Mouse (Mus musculus) left cerebral cortex, postnatal 10 days (tissue): ENCODE results near the gene Tmem63a. TPM values are rescaled to one million over a fixed set of nuclear protein-coding genes. Genes with fewer than 3 reads are reported as not detected.

Experiments
- DNase-seq, 2 experiments: peaks; one replicate each; pipeline ENCODE4 v3.0.0; 2021 to 2022; ENCODE audit warnings: low spot score in 2 of 2, mixed read lengths in 1 of 2; ENCODE audit errors: extremely low spot score in 1 of 2
- intact Hi-C: fragments of 180-260 bp; cut with DNase I; formaldehyde crosslinking; loops from one replicate; pipeline ENCODE4 v1.15.1; 2025
- total RNA-seq, 2 experiments: library from RNA; stranded (reverse); gene quantifications; 2 replicates each; pipeline ENCODE4 v1.2.3; 2021

The Tmem63a gene
- total RNA-seq, 2 experiments from 2014 or later, result 4.2 to 5.3 TPM

GRCm38 (mm10) chr1:181016532-181017131 is 74.5 kb downstream of the Tmem63a start:
- peak; percentile 44 to 89 for DNase-seq
- intact Hi-C loops, result no loop called here

- intact Hi-C loops, result no loop called here
- DNase-seq, result peak; percentile 37 to 77
Observed at GRCm38 (mm10) chr1:181017212-181017711, 75.1 kb downstream of the Tmem63a start.

GRCm38 (mm10) chr1:181017890-181018420 is 75.8 kb downstream of the Tmem63a start:
- no peak for DNase-seq
- intact Hi-C loops, result no loop called here

GRCm38 (mm10) chr1:181020756-181021487 is 78.8 kb downstream of the Tmem63a start, which contains the start of gene Ephx1:
Gene Ephx1 (minus strand): TSS chr1:181020904.
- intact Hi-C loops, result no loop called here
- no peak for DNase-seq

GRCm38 (mm10) chr1:181021488-181021865 is 79.3 kb downstream of the Tmem63a start:
- DNase-seq, result no peak
- intact Hi-C loops, result no loop called here

- intact Hi-C loops, result no loop called here
- DNase-seq, result peak; percentile 21 to 46
Observed at GRCm38 (mm10) chr1:181022265-181022664, 80.1 kb downstream of the Tmem63a start.

Other genes with a start within 250 kb of the Tmem63a start
- gene Mixl1, start 245.3 kb upstream of the Tmem63a start, total RNA-seq, result not detected
- gene Acbd3, start 216.3 kb upstream of the Tmem63a start, total RNA-seq, result 10 to 100 TPM; 31.8 to 32.2 TPM
- gene H3f3a, start 128.4 kb upstream of the Tmem63a start, total RNA-seq, result 100 to 1,000 TPM; 442 to 467 TPM
- gene Sde2, start 91.2 kb upstream of the Tmem63a start, total RNA-seq, result 10 to 100 TPM; 20.1 to 21.1 TPM
- 10 to 100 TPM; 10.9 to 12.4 TPM for gene Lefty2, start 49.2 kb upstream of the Tmem63a start, total RNA-seq
- gene Pycr2, start 38.1 kb upstream of the Tmem63a start, total RNA-seq, result 10 to 100 TPM; 25.3 to 27.8 TPM
- gene Lefty1, start 7.3 kb upstream of the Tmem63a start, total RNA-seq, result 1 to 10 TPM; 1.5 to 2.6 TPM
- 10 to 100 TPM; 12.3 to 12.7 TPM for gene Ephx1, start 78.6 kb downstream of the Tmem63a start, total RNA-seq
- not detected for gene 9130409I23Rik, start 108.9 kb downstream of the Tmem63a start, total RNA-seq
- gene Nvl, start 201.9 kb downstream of the Tmem63a start, total RNA-seq, result 10 to 100 TPM; 30.4 to 30.5 TPM
- gene Cnih4, start 202.3 kb downstream of the Tmem63a start, total RNA-seq, result 10 to 100 TPM; 20.4 to 22.2 TPM